Mouse (Mus musculus) stomach, postnatal 0 days (tissue): ENCODE results near the gene Ptprc. TPM values are rescaled to one million over a fixed set of nuclear protein-coding genes. Genes with fewer than 3 reads are reported as not detected.

Experiments
- ATAC-seq: fragments of 200-750 bp; cut with Nextera tagmentation; 2 replicates; pipeline ENCODE4 v1.8.0; 2017; ENCODE audit not compliant: low FRiP score, low TSS enrichment
- DNase-seq: peaks from one replicate; pipeline ENCODE4 v3.0.0-alpha.2; 2016; ENCODE audit warnings: low spot score
- H3K27ac ChIP-seq: fragments of 300-500 bp; sonication (generic); replicated peaks from 2 replicates; pipeline ENCODE4 v1.5.1; 2014; ENCODE audit warnings: mild to moderate bottlenecking, control low read depth
- H3K27me3 ChIP-seq: fragments of 300-500 bp; sonication (generic); 2 replicates; pipeline ENCODE4 v1.6.1; 2014; ENCODE audit warnings: low read length; ENCODE audit not compliant: control insufficient read depth, insufficient read depth
- H3K36me3 ChIP-seq: fragments of 300-500 bp; sonication (generic); 2 replicates; pipeline ENCODE4 v1.6.1; 2014; ENCODE audit warnings: low read length, mixed read lengths; ENCODE audit not compliant: control insufficient read depth, insufficient read depth
- H3K4me1 ChIP-seq: fragments of 300-500 bp; sonication (generic); replicated peaks from 2 replicates; pipeline ENCODE4 v1.6.1; 2014; ENCODE audit warnings: antibody characterized with exemption; ENCODE audit not compliant: control insufficient read depth, insufficient read depth
- H3K4me2 ChIP-seq: fragments of 300-500 bp; sonication (generic); replicated peaks from 2 replicates; pipeline ENCODE4 v1.6.1; 2014; ENCODE audit warnings: low read depth, mild to moderate bottlenecking, control low read depth, moderate library complexity
- H3K4me3 ChIP-seq: fragments of 300-500 bp; sonication (generic); 2 replicates; pipeline ENCODE4 v1.5.1; 2014; ENCODE audit warnings: low read depth, low read length, control low read depth
- H3K9ac ChIP-seq: fragments of 300-500 bp; sonication (generic); 2 replicates; pipeline ENCODE4 v1.6.1; 2014; ENCODE audit warnings: mild to moderate bottlenecking, low read length, control low read depth, mixed read lengths
- H3K9me3 ChIP-seq: fragments of 300-500 bp; sonication (generic); 2 replicates; pipeline ENCODE4 v1.6.1; 2016; ENCODE audit warnings: low read length; ENCODE audit not compliant: control insufficient read depth
- CTCF ChIP-seq: IDR thresholded peaks from 2 replicates; pipeline ENCODE4 v1.5.1; 2016; ENCODE audit warnings: antibody characterized with exemption, low read depth, mild to moderate bottlenecking, moderate library complexity
- EP300 ChIP-seq: optimal IDR thresholded peaks from 2 replicates; pipeline ENCODE3; 2016; ENCODE audit warnings: antibody characterized with exemption
- WGBS: fragments of 180-500 bp; shearing (Covaris S2); extraction: QIAGEN DNeasy Blood & Tissue Kit; methylation state at CpG from one replicate; pipeline ENCODE4 v1.1.7; 2014; 5-methylcytosine and 5-hydroxymethylcytosine counted together
- polyA plus RNA-seq: library from polyadenylated mRNA; unstranded; fragments of >200 nt; fragmentation: Nextera tagmentation; extraction: Ambion mirVana; gene quantifications from 2 replicates; pipeline ENCODE4 v1.2.1, GENCODE M21; 2015

Ptprc gene
- polyA plus RNA-seq, 1 experiment from 2014 or later = 2.5 TPM

DNA sequence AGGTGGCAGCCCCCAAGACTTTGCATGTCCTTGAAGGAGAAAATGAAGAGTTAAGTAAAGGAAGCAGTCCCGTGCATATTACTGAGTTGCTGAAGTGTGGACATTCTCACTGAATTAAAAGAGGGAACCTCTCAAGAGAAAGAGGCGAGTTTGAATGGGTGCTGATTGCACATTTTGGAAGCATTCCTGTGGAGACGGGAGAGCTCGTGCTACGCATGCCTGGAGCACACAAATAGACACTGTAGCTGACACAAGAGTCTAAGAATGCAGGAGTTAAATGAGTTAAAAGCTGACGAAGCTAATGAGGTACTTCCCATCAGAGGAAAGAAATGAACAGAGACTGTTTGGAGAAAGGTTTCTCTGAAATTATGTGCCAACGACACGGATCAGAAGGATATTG lies 48.7 kb downstream of the Ptprc start:
- Histone ChIP-seq H3K9ac (no peak overlapping the region), H3K9me3 (no peaks in the 10 kb centered on the region), H3K27me3 (no peaks in the 10 kb centered on the region), H3K4me3 (no peak overlapping the region), H3K4me2 (no peak overlapping the region), H3K27ac (no peak overlapping the region), H3K36me3 (no peaks in the 10 kb centered on the region), H3K4me1 (no peaks in the 10 kb centered on the region)
- TF ChIP-seq CTCF = no peak
- WGBS = 68% methylated on average over 8 of the region's 8 CpGs
- ATAC-seq (no peak), DNase-seq (no peak)

DNA sequence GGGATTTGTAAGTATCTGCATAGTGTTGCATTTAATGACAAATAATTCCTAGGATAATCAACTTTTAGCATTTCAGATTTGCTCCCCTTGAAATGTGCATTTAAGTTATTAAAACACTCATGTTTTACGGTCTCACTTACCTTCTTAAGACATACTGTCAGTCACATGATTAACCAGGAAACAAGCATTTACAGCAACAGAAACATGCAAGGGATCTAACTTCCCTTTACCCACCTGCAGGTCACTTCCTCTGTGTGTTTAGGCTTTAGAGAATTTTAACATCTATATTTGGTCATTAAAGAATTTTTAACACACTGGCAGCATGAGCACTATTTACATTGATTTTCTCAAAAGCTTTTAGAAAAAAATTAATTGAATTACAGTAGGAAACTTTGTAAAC lies 50.2 kb downstream of the Ptprc start:
- 66% methylated on average over 1 of the region's 1 CpGs for WGBS

DNA sequence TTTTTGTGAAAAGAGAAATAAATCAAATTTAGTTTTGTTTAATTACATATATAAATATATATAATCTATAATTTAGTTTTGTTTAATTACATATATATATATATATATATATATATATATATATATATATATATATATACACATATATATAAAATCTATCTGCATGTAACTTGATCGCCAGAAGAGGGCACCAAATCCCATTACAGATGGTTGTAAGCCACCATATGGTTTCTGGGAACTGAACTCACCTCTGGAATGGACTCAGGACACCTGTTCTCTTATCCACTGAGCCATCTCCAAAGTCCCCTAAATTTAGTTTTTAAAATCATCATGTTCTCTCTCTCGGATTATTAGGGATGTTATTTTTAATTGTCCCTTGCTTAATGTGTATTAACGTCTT lies 51.6 kb downstream of the Ptprc start:
- Histone ChIP-seq H3K27ac (no peak overlapping the region), H3K4me2 (no peak overlapping the region), H3K27me3 (no peaks in the 10 kb centered on the region), H3K4me3 (no peak overlapping the region), H3K36me3 (no peaks in the 10 kb centered on the region), H3K9me3 (no peaks in the 10 kb centered on the region), H3K9ac (no peak overlapping the region), H3K4me1 (no peaks in the 10 kb centered on the region)
- 42% methylated on average over 3 of the region's 3 CpGs for WGBS
- ATAC-seq (no peak), DNase-seq (no peak)
- TF ChIP-seq CTCF = peak; percentile 51
- no peak for TF ChIP-seq EP300

More for the DNA sequence above, 50.2 kb downstream of the Ptprc start:
- Histone ChIP-seq H3K27me3 (no peaks in the 10 kb centered on the region), H3K4me2 (no peak overlapping the region), H3K9me3 (no peaks in the 10 kb centered on the region), H3K27ac (no peak overlapping the region), H3K4me3 (no peak overlapping the region), H3K9ac (no peak overlapping the region), H3K36me3 (no peaks in the 10 kb centered on the region), H3K4me1 (no peaks in the 10 kb centered on the region)
- ATAC-seq = no peak
- TF ChIP-seq CTCF (no peak), EP300 (no peak)
- DNase-seq = no peak

DNA sequence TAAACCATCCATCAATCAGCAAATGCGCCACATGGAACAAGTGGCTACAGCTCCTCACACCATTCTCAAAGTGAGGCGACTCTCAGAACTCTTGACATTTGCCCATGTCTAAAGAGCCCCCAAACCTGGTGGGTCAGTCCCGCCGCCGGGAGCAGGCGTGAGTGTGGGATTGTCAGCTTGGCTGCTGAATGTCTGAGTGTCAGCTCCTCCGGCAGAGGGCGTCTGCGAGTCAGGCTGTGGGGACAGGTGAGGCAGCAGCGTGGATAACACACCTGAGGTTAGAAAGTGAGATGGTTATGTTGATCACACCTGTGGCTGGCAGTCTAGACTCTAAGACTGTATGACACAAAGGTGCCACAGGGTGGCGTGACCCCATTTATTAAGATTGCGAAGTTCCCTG lies 55.6 kb downstream of the Ptprc start:
- DNase-seq (no peak), ATAC-seq (no peak)
- no peaks in the 10 kb centered on the region for H3K4me1 ChIP-seq
- H3K27ac ChIP-seq = no peak overlapping the region
- H3K36me3 ChIP-seq = no peaks in the 10 kb centered on the region
- no peak overlapping the region for H3K4me2 ChIP-seq
- no peak overlapping the region for H3K9ac ChIP-seq
- H3K9me3 ChIP-seq = no peaks in the 10 kb centered on the region
- TF ChIP-seq EP300 (no peak), CTCF (peak; percentile 34; the same call in 1 of the 2 replicates)
- H3K4me3 ChIP-seq = no peak overlapping the region
- WGBS = 52% methylated on average over 12 of the region's 12 CpGs
- no peaks in the 10 kb centered on the region for H3K27me3 ChIP-seq

DNA sequence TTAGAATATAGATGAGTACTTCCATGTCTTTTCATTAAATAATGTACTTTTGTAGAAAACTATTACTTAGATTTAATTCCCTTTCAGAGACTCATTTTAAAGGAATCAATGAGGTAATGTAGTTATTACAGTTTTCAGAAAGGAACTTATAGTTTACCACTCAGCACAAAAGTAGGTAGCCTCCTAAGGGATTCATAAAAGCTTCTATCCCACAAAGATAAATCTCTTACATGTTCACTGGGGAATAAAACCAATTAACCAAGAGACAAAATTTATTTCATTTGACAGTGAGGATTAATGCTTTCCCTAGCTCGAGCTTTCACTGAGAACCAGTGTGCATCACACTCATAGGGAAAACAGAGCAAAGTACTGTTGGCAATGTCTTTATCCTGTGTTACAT lies 82.3 kb downstream of the Ptprc start:
- no peak for TF ChIP-seq CTCF
- Histone ChIP-seq H3K4me2 (no peak overlapping the region), H3K9ac (no peak overlapping the region), H3K4me1 (no peaks in the 10 kb centered on the region), H3K36me3 (no peaks in the 10 kb centered on the region), H3K27me3 (no peaks in the 10 kb centered on the region), H3K4me3 (no peak overlapping the region), H3K9me3 (no peaks in the 10 kb centered on the region), H3K27ac (no peak overlapping the region)
- WGBS = 52% methylated on average over 1 of the region's 1 CpGs
- DNase-seq = no peak
- no peak for ATAC-seq

DNA sequence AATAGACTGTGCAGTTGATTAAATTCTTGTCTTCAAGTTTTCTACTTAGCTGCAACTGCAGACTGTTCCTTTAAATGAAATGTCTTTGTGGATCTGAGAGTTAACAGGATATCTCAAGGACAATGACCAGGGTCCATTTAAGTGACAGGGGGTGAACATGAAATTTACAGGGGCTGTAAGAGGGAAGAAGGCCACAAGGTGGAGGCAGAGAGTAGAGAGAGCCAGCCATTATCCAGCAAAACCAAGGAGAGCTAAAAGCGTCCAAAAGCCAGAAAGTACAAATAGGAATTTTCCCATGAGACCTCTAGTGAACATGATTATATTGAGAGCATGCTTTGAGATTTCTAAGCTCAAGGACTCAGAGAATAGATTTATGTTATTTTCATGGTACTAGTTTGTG lies 89.7 kb downstream of the Ptprc start:
- H3K9ac ChIP-seq = no peak overlapping the region
- no peaks in the 10 kb centered on the region for H3K4me1 ChIP-seq
- TF ChIP-seq EP300 = no peak
- TF ChIP-seq CTCF = peak; percentile 75
- no peak for ATAC-seq
- H3K36me3 ChIP-seq = no peaks in the 10 kb centered on the region
- WGBS = 5% methylated on average over 1 of the region's 1 CpGs
- H3K4me3 ChIP-seq = no peak overlapping the region
- peak; percentile 22 for DNase-seq
- H3K27me3 ChIP-seq = no peaks in the 10 kb centered on the region
- H3K27ac ChIP-seq = no peak overlapping the region
- no peaks in the 10 kb centered on the region for H3K9me3 ChIP-seq
- H3K4me2 ChIP-seq = no peak overlapping the region
